In genomic region chr5:64864699-64865108, GRCm38 (mm10) we compare ENCODE assay signal across 8 mouse cellular contexts.
A peak's percentile ranks its signal among the peaks of the same experiment; 100 is the strongest.
DNase-seq lines count a peak whose midpoint lies in the region; ATAC-seq and TF ChIP-seq lines count a peak whose summit lies in the region.

No protein-coding gene starts in this region.

- peaks cover 36% of the 10 kb centered on the region for H3K4me1 ChIP-seq in embryonic facial prominence, embryonic 15.5 days
- H3K4me1 ChIP-seq in lung, postnatal 0 days (ENCODE audit: insufficient read depth, low read depth, low read length): peaks cover 23% of the 10 kb centered on the region
- H3K4me1 ChIP-seq in stomach, postnatal 0 days (replicated peaks; ENCODE audit: control insufficient read depth, insufficient read depth): 0 out of 2 replicates have a peak, but pooled peaks cover 5% of the 10 kb centered on the region
- H3K4me1 ChIP-seq in hindbrain, embryonic 16.5 days (ENCODE audit: control insufficient read depth, insufficient read depth, low read depth, low read length): peaks cover 6% of the 10 kb centered on the region

- H3K27ac ChIP-seq in embryonic facial prominence, embryonic 15.5 days (replicated peaks): peak overlapping the region; percentile 45
- peak overlapping the region; percentile 70 for H3K27ac ChIP-seq in lung, postnatal 0 days (ENCODE audit: low read length)
- peak overlapping the region; percentile 93 for H3K27ac ChIP-seq in stomach, postnatal 0 days (replicated peaks)
- H3K27ac ChIP-seq in hindbrain, embryonic 16.5 days (ENCODE audit: low read depth, low read length): no peak overlapping the region

- peak; percentile 96 for TF ChIP-seq EP300 in lung, postnatal 0 days (IDR thresholded peaks at IDR 0.05)
- peak; percentile 87 for TF ChIP-seq EP300 in stomach, postnatal 0 days (optimal IDR thresholded peaks at IDR 0.05)

- 42% methylated on average over 4 of the region's 4 CpGs for WGBS in embryonic facial prominence, embryonic 15.5 days
- 22% methylated on average over 4 of the region's 4 CpGs for WGBS in lung, postnatal 0 days
- WGBS in stomach, postnatal 0 days: 29% methylated on average over 4 of the region's 4 CpGs
- 54% methylated on average over 4 of the region's 4 CpGs for WGBS in hindbrain, embryonic 16.5 days

- H3K9ac ChIP-seq in embryonic facial prominence, embryonic 15.5 days: no peak overlapping the region
- no peak overlapping the region for H3K9ac ChIP-seq in lung, postnatal 0 days (replicated peaks; ENCODE audit: low read depth)
- no peak overlapping the region for H3K9ac ChIP-seq in stomach, postnatal 0 days (ENCODE audit: low read length)
- no peak overlapping the region for H3K9ac ChIP-seq in hindbrain, embryonic 16.5 days (ENCODE audit: low read depth, low read length)

- no peak overlapping the region for H3K4me2 ChIP-seq in embryonic facial prominence, embryonic 15.5 days (replicated peaks)
- H3K4me2 ChIP-seq in lung, postnatal 0 days (replicated peaks; ENCODE audit: low read depth, low read length): no peak overlapping the region
- H3K4me2 ChIP-seq in stomach, postnatal 0 days (replicated peaks; ENCODE audit: low read depth): no peak overlapping the region
- H3K4me2 ChIP-seq in hindbrain, embryonic 16.5 days (ENCODE audit: low read length): no peak overlapping the region

- no peak overlapping the region for H3K4me3 ChIP-seq in embryonic facial prominence, embryonic 15.5 days (replicated peaks)
- H3K4me3 ChIP-seq in lung, postnatal 0 days (ENCODE audit: low read depth, low read length): no peak overlapping the region
- H3K4me3 ChIP-seq in stomach, postnatal 0 days (ENCODE audit: low read depth, low read length): no peak overlapping the region
- H3K4me3 ChIP-seq in hindbrain, embryonic 16.5 days (ENCODE audit: low read length): no peak overlapping the region

- ATAC-seq in embryonic facial prominence, embryonic 15.5 days (ENCODE audit: insufficient number of reproducible peaks, low FRiP score, low TSS enrichment, low read depth): 0 out of 2 replicates have a peak, but pooled peaks have one; percentile 35
- ATAC-seq in lung, postnatal 0 days: peak; percentile 82
- ATAC-seq in stomach, postnatal 0 days (ENCODE audit: low FRiP score, low TSS enrichment): peak; percentile 90
- ATAC-seq in hindbrain, embryonic 16.5 days: no peak

- no peaks in the 10 kb centered on the region for H3K9me3 ChIP-seq in embryonic facial prominence, embryonic 15.5 days (replicated peaks)
- no peaks in the 10 kb centered on the region for H3K9me3 ChIP-seq in lung, postnatal 0 days (ENCODE audit: low read length)
- H3K9me3 ChIP-seq in stomach, postnatal 0 days (ENCODE audit: control insufficient read depth, low read length): no peaks in the 10 kb centered on the region
- H3K9me3 ChIP-seq in hindbrain, embryonic 16.5 days (ENCODE audit: control insufficient read depth, low read length): peaks cover 4% of the 10 kb centered on the region

- DNase-seq in ovary, postnatal 14 days (ENCODE audit: low spot score): peak; percentile 11
- no peak for DNase-seq in ovary, adult 18-20 months (ENCODE audit: low spot score)
- peak; percentile 28 to 38 for DNase-seq in kidney, adult 8-10 months
- peak; percentile 93 for DNase-seq in lung, postnatal 0 days (ENCODE audit: low spot score)
- DNase-seq in stomach, postnatal 0 days (ENCODE audit: low spot score): peak; percentile 91
- no peak for DNase-seq in frontal cortex, adult 2 months (ENCODE audit: extremely low spot score in 1 of 2, low spot score in 1 of 2)

- H3K27me3 ChIP-seq in embryonic facial prominence, embryonic 15.5 days: no peaks in the 10 kb centered on the region
- H3K27me3 ChIP-seq in lung, postnatal 0 days (replicated peaks; ENCODE audit: insufficient read depth, low read length): no peaks in the 10 kb centered on the region
- no peaks in the 10 kb centered on the region for H3K27me3 ChIP-seq in stomach, postnatal 0 days (ENCODE audit: control insufficient read depth, insufficient read depth, low read length)
- H3K27me3 ChIP-seq in hindbrain, embryonic 16.5 days (replicated peaks; ENCODE audit: control insufficient read depth, insufficient read depth, low read length): no peaks in the 10 kb centered on the region

- H3K36me3 ChIP-seq in embryonic facial prominence, embryonic 15.5 days: no peaks in the 10 kb centered on the region
- no peaks in the 10 kb centered on the region for H3K36me3 ChIP-seq in lung, postnatal 0 days (ENCODE audit: insufficient read depth, low read length)
- no peaks in the 10 kb centered on the region for H3K36me3 ChIP-seq in stomach, postnatal 0 days (ENCODE audit: control insufficient read depth, insufficient read depth, low read length)
- no peaks in the 10 kb centered on the region for H3K36me3 ChIP-seq in hindbrain, embryonic 16.5 days (ENCODE audit: control insufficient read depth, insufficient read depth, low read length)

- no peak; the same call in 1 of the 2 replicates for TF ChIP-seq CTCF in lung, postnatal 0 days (IDR thresholded peaks at IDR 0.05)
- TF ChIP-seq CTCF in stomach, postnatal 0 days (IDR thresholded peaks at IDR 0.05; ENCODE audit: low read depth): no peak

Comparison
In these comparisons a context has a peak if more than half of its experiments do, and no peak if none do; other contexts are left out.
1. DNase-seq: peak in ovary, postnatal 14 days (single experiment), kidney, adult 8-10 months (2 of 2), lung, postnatal 0 days (single experiment) and stomach, postnatal 0 days (single experiment); none in ovary, adult 18-20 months (single experiment) and frontal cortex, adult 2 months (0 of 2).